Mouse (Mus musculus): ENCODE measurements around the gene Gm6268. TPM values are rescaled to one million over a fixed set of nuclear protein-coding genes. Genes with fewer than 3 reads are reported as not detected.

Gm6268 gene
- polyA plus RNA-seq, 1 experiment from 2014 or later = not detected

- ATAC-seq (ENCODE audit: low read depth) = no peak
- no peak overlapping the region for H3K4me3 ChIP-seq (ENCODE audit: low read depth, low read length)
- no peak overlapping the region for H3K9ac ChIP-seq (ENCODE audit: low read depth, low read length)
- 23% methylated on average over 1 of the region's 1 CpGs for WGBS (ENCODE audit: insufficient replicate concordance)
- H3K27ac ChIP-seq (ENCODE audit: low read length) = no peak overlapping the region
- no peaks in the 10 kb centered on the region for H3K36me3 ChIP-seq (ENCODE audit: control insufficient read depth, insufficient read depth)
- no peak overlapping the region for H3K4me2 ChIP-seq (ENCODE audit: low read depth, low read length)
- H3K4me1 ChIP-seq (ENCODE audit: control insufficient read depth, low read depth, low read length) = no peaks in the 10 kb centered on the region
- H3K27me3 ChIP-seq (ENCODE audit: control insufficient read depth, insufficient read depth, low read depth, low read length) = no peaks in the 10 kb centered on the region
- no peaks in the 10 kb centered on the region for H3K9me3 ChIP-seq (replicated peaks; ENCODE audit: control insufficient read depth, low read length)
These were observed 36.9 kb downstream of the Gm6268 start for GRCm38 (mm10) chrX:36437932-36438331.

Small RNA genes within 50 kb of the gene (microRNA-seq; reads per million reads assigned to microRNA genes)
- not detected for gene Gm44485

Other genes with a start within 250 kb of the Gm6268 start
- 0.06 and 0.20 TPM in 2 replicates for gene Zcchc12, start 205.4 kb upstream of the Gm6268 start, polyA plus RNA-seq (2015; fragmentation: Nextera tagmentation; extraction: Ambion mirVana)
- gene Lonrf3, start 72.9 kb upstream of the Gm6268 start, polyA plus RNA-seq (2015; fragmentation: Nextera tagmentation; extraction: Ambion mirVana) = 0.43 and 0.50 TPM in 2 replicates
- not detected in 2 replicates for gene Gm14569, start 90.5 kb downstream of the Gm6268 start, polyA plus RNA-seq (2015; fragmentation: Nextera tagmentation; extraction: Ambion mirVana)
- gene Pgrmc1, start 196.9 kb downstream of the Gm6268 start, polyA plus RNA-seq (2015; fragmentation: Nextera tagmentation; extraction: Ambion mirVana) = 155 and 165 TPM in 2 replicates
- 0.51 and 0.62 TPM in 2 replicates for gene Akap17b, start 244.1 kb downstream of the Gm6268 start, polyA plus RNA-seq (2015; fragmentation: Nextera tagmentation; extraction: Ambion mirVana)